Mouse (Mus musculus): ENCODE data around the gene Dusp16. TPM values are rescaled to one million over a fixed set of nuclear protein-coding genes. Genes with fewer than 3 reads are reported as not detected.

Gene Dusp16
- total RNA-seq, 1 experiment: 10.3 TPM

- no peak overlapping the region for H3K9ac ChIP-seq (ENCODE audit: insufficient read depth, low read depth, low read length, poor library complexity, severe bottlenecking)
- DNase-seq (ENCODE audit: low read depth, low spot score): no peak
- no peak for TF ChIP-seq ZC3H11A (IDR thresholded peaks at IDR 0.05; ENCODE audit: borderline replicate concordance, low read depth, low read length)
- no peak for TF ChIP-seq MAFK (IDR thresholded peaks at IDR 0.05; ENCODE audit: insufficient read depth, low read depth, low read length)
- no peak for TF ChIP-seq CHD2 (IDR thresholded peaks at IDR 0.05; ENCODE audit: low read depth, low read length)
- TF ChIP-seq HCFC1 (IDR thresholded peaks at IDR 0.05; ENCODE audit: borderline replicate concordance, insufficient read depth, low read length): no peak
- no peak for TF ChIP-seq ZNF384 (IDR thresholded peaks at IDR 0.05; ENCODE audit: low read depth, low read length)
- H3K4me1 ChIP-seq (ENCODE audit: control insufficient read depth in 2 of 2, insufficient read depth in 2 of 2, low read length in 2 of 2, poor library complexity in 1 of 2): peaks cover 0 to 2% of the 10 kb centered on the region in 2 experiments; a peak in 1 of 4 replicates
- H3K36me3 ChIP-seq (ENCODE audit: control insufficient read depth, insufficient read depth, low read length, poor library complexity, severe bottlenecking): no peaks in the 10 kb centered on the region
- no peak overlapping the region for H3K27ac ChIP-seq (ENCODE audit: insufficient read depth, low read depth, low read length, poor library complexity, severe bottlenecking)
- no peaks in the 10 kb centered on the region for H3K9me3 ChIP-seq (ENCODE audit: control insufficient read depth, insufficient read depth, low read depth, low read length)
- no peak overlapping the region for H3K4me3 ChIP-seq (ENCODE audit: insufficient read depth in 1 of 2, low read depth in 1 of 2, low read length in 2 of 2, poor library complexity in 1 of 2, severe bottlenecking in 1 of 2)
- in situ Hi-C loops (cut with MboI; ENCODE audit: low sequenced_read_pairs in 2 of 2, unreplicated experiment in 2 of 2): no loop called here
Measured at GRCm38 (mm10) chr6:134733800-134734221, 58.6 kb downstream of the Dusp16 start.

GRCm38 (mm10) chr6:134732813-134733212 is 59.6 kb downstream of the Dusp16 start:
- no peak for TF ChIP-seq ZC3H11A (IDR thresholded peaks at IDR 0.05; ENCODE audit: borderline replicate concordance, low read depth, low read length)
- no peak for TF ChIP-seq ZNF384 (IDR thresholded peaks at IDR 0.05; ENCODE audit: low read depth, low read length)
- TF ChIP-seq HCFC1 (IDR thresholded peaks at IDR 0.05; ENCODE audit: borderline replicate concordance, insufficient read depth, low read length): no peak
- no peak for TF ChIP-seq CHD2 (IDR thresholded peaks at IDR 0.05; ENCODE audit: low read depth, low read length)
- no peak for TF ChIP-seq MAFK (IDR thresholded peaks at IDR 0.05; ENCODE audit: insufficient read depth, low read depth, low read length)
- H3K27ac ChIP-seq (ENCODE audit: insufficient read depth, low read depth, low read length, poor library complexity, severe bottlenecking): no peak overlapping the region
- no peak overlapping the region for H3K9ac ChIP-seq (ENCODE audit: insufficient read depth, low read depth, low read length, poor library complexity, severe bottlenecking)
- H3K4me1 ChIP-seq (ENCODE audit: control insufficient read depth in 2 of 2, insufficient read depth in 2 of 2, low read length in 2 of 2, poor library complexity in 1 of 2): peaks cover 0 to 2% of the 10 kb centered on the region in 2 experiments; a peak in 1 of 4 replicates
- H3K36me3 ChIP-seq (ENCODE audit: control insufficient read depth, insufficient read depth, low read length, poor library complexity, severe bottlenecking): no peaks in the 10 kb centered on the region
- no peaks in the 10 kb centered on the region for H3K9me3 ChIP-seq (ENCODE audit: control insufficient read depth, insufficient read depth, low read depth, low read length)
- in situ Hi-C loops (cut with MboI; ENCODE audit: low sequenced_read_pairs in 2 of 2, unreplicated experiment in 2 of 2): no loop called here
- H3K4me3 ChIP-seq (ENCODE audit: insufficient read depth in 1 of 2, low read depth in 1 of 2, low read length in 2 of 2, poor library complexity in 1 of 2, severe bottlenecking in 1 of 2): no peak overlapping the region
- no peak for DNase-seq (ENCODE audit: low read depth, low spot score)

GRCm38 (mm10) chr6:134730978-134731377 is 61.4 kb downstream of the Dusp16 start:
- no peak overlapping the region for H3K4me3 ChIP-seq (ENCODE audit: insufficient read depth in 1 of 2, low read depth in 1 of 2, low read length in 2 of 2, poor library complexity in 1 of 2, severe bottlenecking in 1 of 2)
- no peak overlapping the region for H3K9ac ChIP-seq (ENCODE audit: insufficient read depth, low read depth, low read length, poor library complexity, severe bottlenecking)
- H3K9me3 ChIP-seq (ENCODE audit: control insufficient read depth, insufficient read depth, low read depth, low read length): no peaks in the 10 kb centered on the region
- no peaks in the 10 kb centered on the region for H3K36me3 ChIP-seq (ENCODE audit: control insufficient read depth, insufficient read depth, low read length, poor library complexity, severe bottlenecking)
- in situ Hi-C loops (cut with MboI; ENCODE audit: low sequenced_read_pairs in 2 of 2, unreplicated experiment in 2 of 2): no loop called here
- H3K27ac ChIP-seq (ENCODE audit: insufficient read depth, low read depth, low read length, poor library complexity, severe bottlenecking): no peak overlapping the region
- H3K4me1 ChIP-seq (ENCODE audit: control insufficient read depth in 2 of 2, insufficient read depth in 2 of 2, low read length in 2 of 2, poor library complexity in 1 of 2): peaks cover 0 to 2% of the 10 kb centered on the region in 2 experiments; a peak in 1 of 4 replicates
- no peak for DNase-seq (ENCODE audit: low read depth, low spot score)
- TF ChIP-seq HCFC1 (IDR thresholded peaks at IDR 0.05; ENCODE audit: borderline replicate concordance, insufficient read depth, low read length): no peak
- TF ChIP-seq CHD2 (IDR thresholded peaks at IDR 0.05; ENCODE audit: low read depth, low read length): no peak
- TF ChIP-seq MAFK (IDR thresholded peaks at IDR 0.05; ENCODE audit: insufficient read depth, low read depth, low read length): no peak
- TF ChIP-seq ZC3H11A (IDR thresholded peaks at IDR 0.05; ENCODE audit: borderline replicate concordance, low read depth, low read length): no peak
- no peak for TF ChIP-seq ZNF384 (IDR thresholded peaks at IDR 0.05; ENCODE audit: low read depth, low read length)

- H3K9me3 ChIP-seq (ENCODE audit: control insufficient read depth, insufficient read depth, low read depth, low read length): no peaks in the 10 kb centered on the region
- DNase-seq (ENCODE audit: low read depth, low spot score): no peak
- TF ChIP-seq CHD2 (IDR thresholded peaks at IDR 0.05; ENCODE audit: low read depth, low read length) (no peak), ZNF384 (IDR thresholded peaks at IDR 0.05; ENCODE audit: low read depth, low read length) (no peak), HCFC1 (IDR thresholded peaks at IDR 0.05; ENCODE audit: borderline replicate concordance, insufficient read depth, low read length) (no peak)
- peaks cover 4% of the 10 kb centered on the region; the same call in 1 of the 2 replicates for H3K36me3 ChIP-seq (ENCODE audit: control insufficient read depth, insufficient read depth, low read length, poor library complexity, severe bottlenecking)
- H3K4me1 ChIP-seq (ENCODE audit: control insufficient read depth in 2 of 2, insufficient read depth in 2 of 2, low read length in 2 of 2, poor library complexity in 1 of 2): no peaks in the 10 kb centered on the region
- in situ Hi-C loops (cut with MboI; ENCODE audit: low sequenced_read_pairs in 2 of 2, unreplicated experiment in 2 of 2): no loop called here
- H3K27ac ChIP-seq (ENCODE audit: insufficient read depth, low read depth, low read length, poor library complexity, severe bottlenecking): no peak overlapping the region
- H3K4me3 ChIP-seq (ENCODE audit: insufficient read depth in 1 of 2, low read depth in 1 of 2, low read length in 2 of 2, poor library complexity in 1 of 2, severe bottlenecking in 1 of 2): no peak overlapping the region
- no peak overlapping the region for H3K9ac ChIP-seq (ENCODE audit: insufficient read depth, low read depth, low read length, poor library complexity, severe bottlenecking)
Measured at GRCm38 (mm10) chr6:134725406-134725805, 67.0 kb downstream of the Dusp16 start.

Measured in ES-E14 (cell line).